Mouse (Mus musculus) activated CD4-positive, CD25-positive, alpha-beta regulatory T cell, adult 4 months (primary cell): ENCODE data around the gene Tenm3. TPM values are rescaled to one million over a fixed set of nuclear protein-coding genes. Genes with fewer than 3 reads are reported as not detected.

Experiments used
- ATAC-seq: one replicate; pipeline ENCODE4 v1.8.0; 2017
- polyA plus RNA-seq, 2 experiments: library from polyadenylated mRNA; unstranded; fragments of 100-300 nt; shearing (Covaris generic); gene quantifications; one replicate each; pipeline ENCODE4 v1.2.1; 2017

Gene Tenm3
- polyA plus RNA-seq, 2 experiments from 2014 or later = not detected

DNA sequence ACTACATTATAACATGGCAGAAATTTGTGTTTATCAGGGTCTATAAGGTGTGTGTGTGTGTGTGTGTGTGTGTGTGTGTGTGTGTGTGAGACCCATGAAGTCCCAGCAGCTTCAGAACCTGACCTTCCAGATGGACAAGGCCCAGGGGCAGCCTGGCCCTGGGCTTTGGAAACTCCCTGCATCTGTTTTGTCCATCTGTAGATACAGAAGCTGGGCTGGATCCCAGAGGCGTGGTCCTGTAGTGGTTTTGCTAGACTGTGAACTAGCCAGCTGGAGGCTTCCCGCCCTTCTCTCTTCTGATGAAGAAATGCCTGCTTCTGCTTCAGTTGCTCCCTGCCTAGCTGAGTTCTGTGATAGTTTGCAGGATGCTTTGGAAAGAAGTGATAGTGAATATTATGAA lies 599.9 kb downstream of the Tenm3 start:
- no peak for ATAC-seq

DNA sequence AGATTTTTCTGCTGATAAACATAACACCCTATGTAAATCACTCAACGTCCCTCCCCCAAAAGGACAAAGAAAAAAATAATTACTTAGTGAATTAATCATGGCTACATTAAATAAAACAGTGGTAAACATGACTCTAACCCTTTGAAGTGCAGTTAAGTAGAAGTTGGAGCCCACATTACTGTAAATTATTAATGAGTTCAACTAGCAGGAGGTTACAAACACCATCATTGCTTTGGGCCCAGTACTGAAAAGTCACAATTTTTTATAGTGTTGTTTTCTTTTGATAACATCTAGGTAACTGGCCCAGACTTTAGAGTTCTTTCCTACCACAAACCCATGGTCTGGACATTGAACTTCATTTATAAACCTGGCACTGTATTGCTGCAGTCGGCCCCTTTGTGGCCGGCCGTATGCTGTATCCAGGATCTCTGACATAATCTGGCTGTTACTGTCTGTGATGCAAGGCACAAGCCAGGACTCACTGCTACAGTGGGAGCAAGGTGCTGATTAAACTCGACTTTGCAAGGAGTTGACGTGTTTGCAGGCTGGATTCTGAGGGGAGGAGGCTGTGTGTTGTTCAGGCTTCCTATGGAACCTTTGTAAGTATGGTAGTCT lies 602.7 kb downstream of the Tenm3 start:
- no peak for ATAC-seq

DNA sequence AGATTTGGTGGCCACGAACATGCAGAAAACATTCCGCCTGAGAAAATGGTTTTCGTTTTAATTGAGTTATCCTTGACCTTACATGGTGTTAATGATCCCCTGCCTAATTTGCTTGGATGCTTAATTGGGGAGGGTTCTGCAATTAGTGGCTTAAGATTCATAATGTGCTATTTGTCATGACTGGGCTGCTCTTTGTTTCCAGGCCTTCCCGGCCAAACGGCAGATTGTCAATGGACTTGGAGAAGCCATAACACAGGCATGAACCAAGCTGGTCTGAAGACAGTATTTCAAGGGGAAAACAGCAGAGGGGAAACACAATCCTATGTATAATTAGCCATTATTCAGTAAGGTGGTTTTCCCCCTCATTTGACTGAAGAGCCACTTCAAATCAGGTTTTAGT lies 606.8 kb downstream of the Tenm3 start:
- no peak for ATAC-seq

DNA sequence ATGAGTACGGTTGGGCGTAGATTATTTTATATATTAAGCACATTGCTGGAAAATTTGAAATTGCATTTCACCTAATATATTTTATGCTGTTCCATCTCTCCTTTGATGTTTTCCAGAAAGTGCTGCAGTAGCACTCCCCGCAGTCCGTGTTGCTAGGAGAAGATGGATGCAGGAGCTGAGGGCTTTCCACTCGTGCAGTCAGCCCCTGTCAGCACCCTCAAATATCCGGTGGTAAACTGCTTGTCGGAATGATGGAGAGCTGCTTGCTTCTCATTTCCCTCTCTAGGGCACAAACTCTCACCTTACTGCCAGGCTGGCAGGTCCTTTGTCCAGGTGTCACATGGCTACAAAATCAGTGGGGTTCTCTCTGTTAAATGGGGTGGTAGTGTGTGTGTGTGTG lies 610.8 kb downstream of the Tenm3 start:
- ATAC-seq = no peak

DNA sequence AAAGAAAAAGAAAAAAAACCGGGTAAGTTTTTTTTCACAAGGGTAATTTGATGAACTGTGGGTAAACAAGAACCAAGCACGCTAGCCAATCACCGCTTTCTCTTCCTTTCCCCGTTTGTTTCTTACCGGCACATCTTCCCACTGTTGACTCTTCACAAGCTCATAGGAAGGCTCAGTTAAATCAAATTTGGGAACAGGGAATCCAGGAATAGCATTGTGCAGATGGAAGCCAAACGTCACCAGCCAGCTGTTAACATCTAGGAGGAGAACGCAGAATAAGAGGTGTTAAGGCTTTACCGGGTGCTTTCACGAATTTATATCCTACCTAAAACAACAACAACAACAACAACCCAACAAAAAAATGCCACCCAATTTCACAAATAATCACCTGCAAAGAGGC lies 611.9 kb downstream of the Tenm3 start:
- no peak for ATAC-seq

DNA sequence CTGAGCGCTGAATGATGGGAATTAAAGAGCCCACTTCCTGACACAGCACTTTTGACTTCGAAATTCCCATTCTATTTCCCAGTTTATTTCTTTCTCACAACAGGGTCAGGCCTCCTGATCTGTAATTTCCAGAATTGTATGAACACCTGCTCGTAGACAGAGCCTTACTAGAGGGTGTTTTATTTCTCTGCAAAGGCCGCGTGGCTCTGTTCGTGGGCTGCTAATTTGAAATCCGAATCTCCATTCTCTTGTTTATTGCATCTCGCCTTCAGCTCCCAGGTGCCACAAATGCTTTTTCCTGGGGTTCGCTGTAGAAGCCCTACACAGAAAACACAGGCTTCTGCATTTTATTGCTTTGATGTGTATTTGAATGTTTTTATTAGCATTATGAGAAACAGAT lies 612.4 kb downstream of the Tenm3 start:
- no peak for ATAC-seq

DNA sequence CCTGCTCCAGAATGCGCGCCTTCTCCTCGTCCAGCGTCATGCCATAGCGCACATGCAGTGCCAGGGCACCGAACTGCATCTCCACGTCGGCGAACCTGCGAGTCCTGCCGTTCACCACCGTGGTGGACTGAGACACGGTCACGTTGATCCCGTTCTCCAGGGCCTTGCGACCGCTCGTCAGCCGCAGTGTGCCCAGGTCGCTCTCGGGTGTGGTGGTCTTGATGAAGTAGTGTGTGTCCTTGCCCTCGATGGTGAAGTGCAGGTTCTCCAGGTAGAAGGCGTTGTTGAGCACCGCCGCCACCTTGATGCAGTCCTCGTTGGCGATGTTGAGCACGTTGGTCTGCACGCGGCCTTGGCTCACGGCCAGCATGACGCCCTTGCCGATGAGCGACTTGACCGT lies 615.1 kb downstream of the Tenm3 start:
- ATAC-seq = no peak

DNA sequence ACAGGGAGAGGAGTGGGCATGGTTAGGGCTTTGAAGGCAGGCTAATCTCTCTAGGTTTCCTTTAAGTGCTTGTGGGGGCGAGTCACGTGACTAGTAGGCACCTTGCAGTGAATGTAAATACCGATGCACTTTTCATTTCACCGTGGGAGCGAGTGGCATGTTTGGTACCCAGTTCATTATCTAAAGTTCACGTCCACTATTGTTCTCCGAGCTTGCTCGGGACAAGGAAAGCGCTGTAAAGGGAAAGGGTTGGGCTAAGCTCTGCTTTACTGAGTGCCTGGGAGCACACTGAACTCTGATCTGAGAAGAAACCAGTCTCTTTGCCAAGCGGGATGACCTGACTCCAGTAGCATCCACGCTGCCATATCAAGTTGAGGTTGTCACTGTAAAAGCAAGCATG lies 619.0 kb downstream of the Tenm3 start:
- no peak for ATAC-seq

DNA sequence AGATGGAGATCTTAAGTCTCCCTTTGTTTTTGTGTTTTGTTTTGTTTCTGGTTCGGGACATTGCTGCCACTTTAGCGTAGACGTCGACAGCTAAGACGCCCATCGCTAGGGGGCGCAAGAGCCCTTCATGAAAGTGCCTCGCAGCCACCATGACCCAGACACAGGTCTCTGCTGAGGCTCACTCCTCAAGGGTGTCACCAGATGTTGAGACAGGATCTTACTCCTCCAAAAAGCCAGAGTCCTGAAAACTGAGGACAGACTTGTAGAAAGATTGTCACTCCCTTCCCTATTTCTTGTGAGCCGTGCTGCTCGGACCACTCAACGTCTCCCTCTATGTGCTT lies 621.4 kb downstream of the Tenm3 start:
- no peak for ATAC-seq

DNA sequence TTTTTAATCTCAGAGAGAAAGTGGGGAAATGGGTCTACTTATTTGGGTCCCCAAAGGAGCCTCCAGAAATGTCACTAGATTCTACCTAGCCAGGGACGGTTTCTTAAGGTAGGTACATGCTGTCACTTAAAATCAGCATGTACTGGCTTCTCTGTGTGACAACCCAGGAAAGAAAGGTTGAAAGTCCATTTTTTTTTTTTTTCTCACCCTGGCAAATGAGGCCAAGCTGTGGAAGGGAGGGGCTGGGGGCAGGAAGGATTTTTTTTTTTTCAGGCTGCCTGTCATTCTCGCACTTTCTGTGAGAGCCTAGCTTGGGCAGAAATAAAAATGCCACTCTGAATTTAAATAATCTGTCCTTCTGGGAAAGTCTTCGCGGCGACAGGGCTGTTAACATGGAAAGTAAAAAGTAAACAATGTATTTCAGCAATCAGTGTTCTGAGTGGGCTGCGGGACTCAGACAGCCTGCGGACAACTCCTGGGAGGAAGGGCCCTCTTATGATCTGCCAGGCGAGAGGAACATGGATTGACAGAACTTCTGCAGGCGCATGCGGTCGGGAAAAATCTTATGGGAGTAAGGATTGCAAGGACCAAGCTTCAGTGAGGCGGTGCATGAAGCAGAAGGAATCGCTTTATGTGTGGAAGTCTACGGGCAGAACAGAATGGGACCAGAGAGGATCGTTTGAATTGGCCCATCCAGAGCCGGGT lies 621.9 kb downstream of the Tenm3 start:
- ATAC-seq = no peak

DNA sequence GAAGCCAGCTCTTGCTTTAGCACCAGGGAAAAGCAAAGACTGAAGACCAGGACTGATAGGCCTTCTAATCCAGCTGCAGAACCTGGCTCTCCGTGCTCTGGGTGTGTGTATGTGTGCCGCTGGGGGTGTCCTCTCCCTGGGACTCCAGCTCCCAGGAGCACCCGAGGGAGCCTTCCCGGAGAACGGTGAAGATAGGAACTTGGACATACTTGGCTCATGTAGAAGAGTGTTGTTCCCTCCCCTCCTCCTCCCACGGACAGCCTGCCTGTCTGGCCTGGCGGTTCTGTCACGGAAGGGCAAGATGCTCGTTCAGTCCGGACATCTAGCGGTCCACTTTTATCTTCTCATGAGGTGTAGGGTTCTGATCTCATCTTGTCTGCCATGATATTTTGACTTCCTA lies 622.4 kb downstream of the Tenm3 start:
- ATAC-seq = no peak

DNA sequence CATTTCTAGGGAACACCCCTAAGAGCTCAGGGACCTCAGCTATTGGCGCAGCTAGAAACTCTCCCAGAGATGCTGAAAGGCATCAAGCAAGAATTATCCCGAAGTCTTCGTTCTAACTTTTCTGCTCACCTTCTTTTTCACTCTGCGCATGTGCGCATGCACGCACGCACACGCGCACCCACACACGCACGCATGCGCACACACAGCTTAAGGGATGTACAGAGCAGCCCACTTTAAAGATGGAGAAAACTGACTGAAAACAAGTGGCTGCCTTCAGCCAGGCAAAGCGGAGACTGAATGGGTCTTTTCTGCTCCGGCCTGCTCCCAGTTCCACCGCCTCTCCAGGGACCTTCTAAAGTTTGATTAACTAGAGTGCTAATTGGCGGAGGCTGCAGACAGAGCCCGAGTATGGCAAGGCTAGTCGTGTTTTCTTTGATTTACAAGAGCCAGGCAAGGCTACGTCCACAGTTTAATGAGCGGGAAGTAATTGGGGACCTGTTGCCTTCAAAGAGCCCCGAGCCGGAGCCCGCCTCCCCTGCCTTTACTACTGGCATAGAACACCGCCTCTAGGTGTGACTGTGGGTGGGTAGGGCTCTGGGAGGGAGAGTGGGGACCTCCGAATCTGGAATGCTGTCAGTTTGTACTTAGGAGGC lies 623.1 kb downstream of the Tenm3 start:
- no peak for ATAC-seq

DNA sequence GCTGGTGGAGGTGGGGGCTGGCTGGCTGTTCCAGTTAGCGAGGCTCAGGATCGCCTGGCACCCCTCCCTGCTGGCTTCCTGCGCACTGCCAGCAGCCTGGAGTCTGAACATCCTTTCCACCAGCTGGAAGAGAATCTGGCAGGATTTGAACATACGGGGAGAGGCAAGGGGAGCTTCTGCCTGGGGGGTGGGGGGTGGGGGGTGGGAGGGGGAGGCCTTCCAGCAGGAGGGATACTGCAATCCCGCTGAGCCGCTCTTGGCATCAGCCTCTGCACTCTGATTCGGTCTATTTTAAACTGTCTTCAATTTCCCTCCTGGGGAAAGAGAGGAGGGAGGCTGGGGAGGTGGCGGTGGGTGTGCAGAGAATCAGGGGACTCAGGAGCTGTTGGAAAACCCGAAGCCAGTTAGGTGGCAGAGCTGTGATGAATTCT lies 628.7 kb downstream of the Tenm3 start:
- no peak for ATAC-seq

DNA sequence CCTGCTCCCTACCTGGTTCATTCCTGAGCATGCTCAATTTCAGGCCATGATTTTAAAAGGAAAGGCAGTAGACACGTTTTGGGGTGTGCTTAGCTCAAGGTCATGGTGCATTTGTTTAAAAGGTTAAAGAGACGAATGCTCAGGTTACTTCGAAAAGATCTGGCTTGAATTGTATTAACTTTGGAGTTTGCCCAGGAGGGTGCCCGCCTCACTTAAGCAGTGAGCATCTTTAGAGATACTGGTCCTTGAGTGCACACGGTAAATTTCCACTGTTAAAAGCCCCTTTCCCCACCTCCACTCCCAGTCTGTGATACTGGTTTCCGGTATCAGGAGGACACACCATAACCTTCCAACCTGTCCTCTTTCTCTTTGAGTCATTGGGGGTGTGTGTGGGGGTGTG lies 629.4 kb downstream of the Tenm3 start:
- ATAC-seq = no peak

DNA sequence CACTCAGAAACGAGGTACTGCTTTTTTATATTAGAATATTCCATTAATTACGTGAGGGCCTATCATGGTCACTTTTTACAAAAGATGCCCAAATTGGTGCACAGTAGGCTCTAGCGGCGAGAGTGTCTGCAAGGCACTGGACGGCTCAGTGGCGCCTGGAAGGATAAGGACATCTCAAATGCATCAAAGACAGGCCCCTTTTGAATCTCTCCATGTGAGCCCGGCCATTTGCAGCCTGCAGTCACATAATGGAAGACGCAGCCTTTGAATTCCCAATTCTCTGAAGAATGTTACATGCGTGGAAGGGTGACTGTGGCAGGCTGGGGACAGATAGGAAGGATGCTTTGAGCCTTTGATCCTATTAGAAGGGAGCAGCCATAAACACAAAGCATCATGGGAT lies 631.8 kb downstream of the Tenm3 start:
- ATAC-seq = no peak

DNA sequence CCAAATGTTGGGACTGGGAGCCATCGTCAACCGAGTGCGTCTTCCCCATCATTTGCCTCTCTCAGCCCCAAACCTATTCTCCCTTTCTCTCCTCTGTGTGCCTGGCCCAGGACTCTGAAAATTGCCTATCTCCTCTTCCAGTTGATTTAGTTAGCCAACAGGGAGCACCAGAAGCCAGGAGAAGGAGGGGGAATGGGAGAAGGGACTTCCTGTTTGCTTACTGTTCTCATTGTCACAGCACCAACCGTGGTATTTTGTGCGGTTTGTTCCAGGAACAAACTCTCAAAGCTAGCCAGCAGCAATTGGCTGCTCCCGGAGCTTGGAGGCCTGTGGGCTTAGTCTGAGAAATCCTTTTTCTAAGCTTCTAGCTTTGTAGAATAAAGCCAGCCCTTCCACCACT lies 636.2 kb downstream of the Tenm3 start:
- no peak for ATAC-seq

DNA sequence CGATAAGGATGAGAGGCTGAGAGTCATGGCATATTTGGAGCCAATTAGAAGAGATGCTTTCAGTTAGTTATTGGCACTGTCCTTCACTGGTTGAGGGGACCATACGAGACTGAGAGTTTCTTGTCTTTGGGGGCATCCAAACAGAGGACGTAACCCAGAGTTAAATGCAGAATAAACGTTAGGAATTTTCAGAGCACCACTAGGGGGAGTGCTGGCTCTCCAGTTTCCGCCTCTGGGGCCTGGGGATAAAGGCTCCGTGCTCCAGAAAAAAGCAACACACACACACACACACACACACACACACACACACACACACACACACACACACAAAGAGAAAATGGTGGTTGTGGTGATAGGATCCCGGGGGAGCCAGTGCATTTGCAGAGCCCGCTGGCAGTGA lies 636.8 kb downstream of the Tenm3 start:
- no peak for ATAC-seq

DNA sequence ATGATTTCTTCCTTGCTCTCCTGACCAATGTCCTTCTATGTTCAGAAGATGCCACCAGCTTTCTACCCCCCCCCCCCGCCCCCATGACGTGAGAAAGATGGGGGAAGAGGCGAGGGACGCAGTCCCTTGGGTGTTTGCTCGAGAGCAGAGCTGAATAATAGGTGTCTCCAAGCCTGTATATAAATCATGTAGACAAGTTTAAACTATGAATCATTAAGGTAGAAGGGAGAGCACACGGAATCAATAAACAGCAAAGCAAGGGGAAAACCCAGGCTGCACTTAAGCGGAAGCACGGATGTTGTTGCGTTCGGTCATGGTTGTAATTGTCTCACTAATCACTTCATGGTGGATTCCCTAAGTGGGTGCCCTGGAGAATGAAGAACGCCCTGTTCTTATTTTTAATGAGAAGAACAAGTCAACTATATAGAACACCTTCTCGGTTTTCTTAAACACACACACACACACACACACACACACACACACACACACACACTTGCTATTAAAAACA lies 638.9 kb downstream of the Tenm3 start:
- no peak for ATAC-seq

DNA sequence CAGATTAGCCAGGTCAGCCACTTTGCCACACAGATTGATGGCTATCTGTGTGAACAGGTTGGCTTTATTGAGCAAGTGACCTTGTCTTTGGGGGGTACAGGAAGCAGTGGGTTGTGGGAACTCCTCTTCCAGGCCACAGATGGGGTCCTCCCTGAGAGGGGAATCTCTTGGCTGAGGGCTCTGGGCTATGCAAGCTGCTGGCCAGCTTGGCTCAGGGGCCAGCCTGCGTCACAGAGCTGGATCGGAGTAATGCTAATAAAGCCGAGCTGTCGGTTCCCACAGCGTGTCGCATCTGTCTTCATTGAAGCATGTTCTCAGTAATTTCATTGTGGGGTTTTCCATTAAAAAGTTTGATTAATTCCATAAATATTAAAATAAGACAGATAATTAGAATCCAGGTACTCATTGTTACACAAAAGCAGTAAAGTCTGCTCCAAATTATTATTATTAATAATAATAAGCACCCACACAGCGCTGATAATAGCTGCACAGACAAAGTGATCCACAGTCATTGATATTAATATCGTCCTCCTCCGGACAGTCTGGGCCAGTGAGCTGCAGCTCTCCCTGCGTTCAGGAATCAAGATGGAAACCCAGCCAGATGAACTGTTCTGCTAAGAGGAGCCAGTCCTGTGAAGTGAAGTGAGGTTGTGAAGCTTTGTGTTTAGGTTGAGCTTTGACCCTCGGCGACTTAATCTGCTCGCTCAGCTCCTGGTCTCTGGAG lies 639.5 kb downstream of the Tenm3 start:
- no peak for ATAC-seq

DNA sequence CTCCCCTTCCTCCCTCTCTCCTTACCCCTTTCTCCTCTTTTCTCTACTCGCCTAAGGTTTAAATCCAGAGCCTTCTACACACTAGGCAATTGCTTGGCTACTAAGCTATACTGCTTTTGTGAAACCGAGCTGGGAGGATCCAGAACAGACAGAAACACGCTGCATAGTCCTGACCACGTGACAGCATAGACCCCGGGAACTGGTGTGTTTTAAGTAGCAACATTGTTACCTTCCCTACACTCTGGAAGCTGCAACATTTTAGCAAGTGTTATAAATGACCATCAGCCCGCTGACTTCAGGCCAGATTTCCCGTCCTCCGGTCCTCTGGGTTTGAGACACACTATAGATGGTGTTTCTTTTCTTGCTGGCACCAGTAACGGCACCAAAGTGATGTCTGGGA lies 640.1 kb downstream of the Tenm3 start:
- no peak for ATAC-seq

DNA sequence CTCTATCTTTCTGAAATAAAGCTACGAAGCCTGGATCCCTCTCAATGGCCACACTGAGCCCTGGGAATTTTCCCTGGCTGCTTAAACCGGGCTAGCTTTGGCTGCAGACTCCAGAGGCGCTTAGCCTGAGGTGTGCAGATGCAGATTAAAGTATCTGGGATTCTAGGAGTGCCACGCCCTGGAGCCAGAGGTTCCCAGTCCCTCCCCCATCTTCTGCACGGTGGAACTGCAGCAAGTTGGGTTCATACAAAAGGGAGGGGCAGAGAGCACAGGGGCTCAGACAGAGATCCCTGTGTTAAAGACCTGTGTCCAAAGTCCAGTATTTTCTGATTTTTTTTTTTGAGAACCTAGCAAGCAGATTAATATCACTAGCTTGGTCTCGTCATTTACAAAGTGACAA lies 640.6 kb downstream of the Tenm3 start:
- no peak for ATAC-seq

DNA sequence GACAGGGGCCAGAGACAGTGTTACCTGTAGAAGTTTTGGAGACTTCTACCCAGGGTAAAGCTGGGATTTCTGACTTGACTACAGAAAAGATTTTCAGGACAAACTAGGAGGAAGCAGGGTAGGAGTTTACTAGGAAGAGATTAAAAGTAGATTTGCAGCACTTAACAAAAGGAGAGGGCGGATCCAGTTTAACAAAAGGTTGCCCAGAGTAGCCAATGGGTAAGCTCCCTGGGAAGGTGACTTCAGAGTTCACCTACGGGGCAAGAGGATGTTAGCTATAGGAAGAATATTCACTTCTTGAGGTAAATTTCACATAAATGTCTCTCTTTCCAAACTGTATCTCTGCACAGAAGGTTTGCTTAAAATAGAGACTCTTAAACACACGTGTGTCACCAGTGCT lies 641.1 kb downstream of the Tenm3 start:
- ATAC-seq = no peak

DNA sequence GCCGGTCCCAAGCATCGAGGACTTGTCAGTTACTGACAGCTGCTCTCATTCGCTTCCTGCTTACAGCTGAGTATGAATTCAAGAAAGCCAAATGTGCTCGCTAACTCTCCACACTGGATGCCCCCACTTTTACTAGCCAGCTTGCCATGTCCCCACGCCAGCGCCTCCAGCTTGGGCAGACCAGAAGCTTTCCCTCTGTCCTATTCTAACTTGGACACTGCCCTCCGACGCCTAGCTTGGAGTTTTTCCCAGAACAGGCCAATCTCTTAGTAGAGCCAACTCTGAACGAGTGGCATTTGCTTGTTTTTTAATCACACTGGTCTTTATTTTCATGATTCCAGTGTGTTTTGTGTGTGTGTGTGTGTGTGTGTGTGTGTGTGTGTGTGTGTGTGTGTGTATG lies 644.6 kb downstream of the Tenm3 start:
- ATAC-seq = no peak

DNA sequence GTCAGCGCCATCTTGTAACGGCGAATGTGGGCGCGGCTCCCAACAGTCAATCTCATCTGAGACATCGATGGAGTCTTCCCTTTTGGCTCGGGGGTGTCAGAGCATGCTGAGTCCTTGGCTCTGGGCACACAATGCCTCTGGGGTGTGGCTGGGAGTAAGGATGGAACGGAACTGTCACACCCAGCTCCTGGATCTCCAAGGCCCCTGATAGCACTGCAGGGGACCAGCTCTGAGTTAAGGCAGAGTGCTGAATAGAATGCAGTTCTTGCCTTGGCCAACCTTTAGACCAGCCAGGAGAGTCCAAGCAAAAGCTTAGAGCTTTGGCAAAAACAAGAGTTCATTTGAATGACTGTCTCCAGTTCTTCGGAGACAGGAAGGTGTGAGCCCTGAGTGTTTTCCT lies 647.8 kb downstream of the Tenm3 start:
- ATAC-seq = no peak
